Mouse (Mus musculus) naive thymus-derived CD4-positive, alpha-beta T cell, adult 2 months (primary cell): ENCODE measurements around the gene Lmo7.
A peak's percentile ranks its signal among the peaks of the same experiment; 100 is the strongest.

Source experiments
- DNase-seq: peaks from one replicate; pipeline ENCODE4 v3.0.0-alpha.2; 2011; ENCODE audit warnings: low read depth

Gene Lmo7

GRCm38 (mm10) chr14:101949114-101949513 lies 219.4 kb downstream of the Lmo7 start:
- peak; percentile 24 for DNase-seq

- no peak for DNase-seq
These were observed 221.3 kb downstream of the Lmo7 start for GRCm38 (mm10) chr14:101951107-101951506.

DNA sequence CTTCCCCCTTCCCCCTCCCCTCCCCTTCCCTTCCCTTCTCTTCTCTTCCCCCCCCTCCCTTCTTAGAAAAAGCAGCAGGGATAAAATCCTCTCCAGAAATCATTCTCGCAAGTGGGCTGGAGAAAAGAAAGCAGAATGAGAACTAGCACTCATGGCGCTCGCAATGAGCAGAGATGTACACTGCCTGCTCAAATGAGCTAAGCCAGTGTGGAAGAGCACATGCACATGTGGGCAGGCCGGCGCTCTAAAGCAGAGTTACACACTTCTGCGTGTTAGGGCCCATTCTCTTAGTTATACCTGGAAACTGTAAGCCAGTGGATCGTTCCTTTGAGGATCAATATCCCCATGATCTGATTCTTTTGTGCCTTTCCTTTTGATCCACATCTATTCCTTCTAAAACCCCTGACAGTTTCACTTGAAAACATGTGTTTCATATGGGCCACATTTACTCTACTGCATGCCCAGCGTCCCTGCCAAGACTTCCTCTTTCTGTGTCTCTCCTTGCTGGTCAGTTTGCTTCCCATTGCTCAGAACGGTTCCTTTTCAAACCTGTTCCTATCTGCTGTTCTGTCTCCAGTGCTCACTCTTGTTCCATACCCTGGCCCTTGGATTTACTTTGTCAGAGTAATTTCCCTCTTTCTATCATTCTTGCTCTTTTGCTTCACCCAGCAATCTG lies 224.2 kb downstream of the Lmo7 start:
- DNase-seq: no peak

DNA sequence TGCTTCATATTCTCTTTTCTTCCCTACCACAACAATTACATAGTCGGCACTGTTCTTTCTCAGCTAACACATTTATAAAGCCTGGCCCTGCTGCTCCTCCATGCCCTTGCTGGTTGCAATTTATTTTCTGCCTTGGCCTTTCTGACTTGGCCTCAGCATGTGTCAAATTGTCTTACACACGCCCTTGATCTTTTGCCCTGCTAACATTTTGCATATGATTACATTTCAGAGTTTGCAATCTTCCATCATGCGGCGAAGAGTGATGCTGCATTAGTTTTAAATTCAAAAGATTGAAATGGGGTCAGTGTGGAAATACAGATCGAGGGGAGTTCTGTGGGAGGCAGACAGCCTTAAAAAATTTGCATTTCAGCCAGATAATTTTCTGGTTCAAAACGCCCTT lies 234.6 kb downstream of the Lmo7 start:
- DNase-seq: no peak

GRCm38 (mm10) chr14:101964956-101965355 lies 235.2 kb downstream of the Lmo7 start:
- DNase-seq: no peak

- no peak for DNase-seq
These were observed 243.0 kb downstream of the Lmo7 start for GRCm38 (mm10) chr14:101972764-101973163.

DNA sequence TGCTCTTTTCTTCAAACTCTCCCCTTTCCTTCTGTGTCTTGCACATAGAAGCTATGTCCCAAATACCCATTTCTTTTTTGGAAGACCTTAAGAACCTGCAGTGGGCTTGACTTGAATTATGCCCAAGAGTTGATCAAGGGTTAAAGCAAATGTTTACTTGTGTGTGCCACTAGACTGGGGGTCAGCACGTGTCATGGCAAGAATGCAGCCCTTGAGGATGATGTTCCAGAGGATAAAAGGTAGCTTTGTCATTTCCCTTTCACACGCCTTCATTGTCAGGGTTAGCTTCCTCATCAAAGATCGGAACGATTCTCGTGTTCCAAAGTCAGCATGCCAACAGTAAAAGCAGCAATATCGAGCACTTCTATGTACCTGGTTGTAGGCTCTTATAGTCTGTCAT lies 243.4 kb downstream of the Lmo7 start:
- DNase-seq: no peak

DNA sequence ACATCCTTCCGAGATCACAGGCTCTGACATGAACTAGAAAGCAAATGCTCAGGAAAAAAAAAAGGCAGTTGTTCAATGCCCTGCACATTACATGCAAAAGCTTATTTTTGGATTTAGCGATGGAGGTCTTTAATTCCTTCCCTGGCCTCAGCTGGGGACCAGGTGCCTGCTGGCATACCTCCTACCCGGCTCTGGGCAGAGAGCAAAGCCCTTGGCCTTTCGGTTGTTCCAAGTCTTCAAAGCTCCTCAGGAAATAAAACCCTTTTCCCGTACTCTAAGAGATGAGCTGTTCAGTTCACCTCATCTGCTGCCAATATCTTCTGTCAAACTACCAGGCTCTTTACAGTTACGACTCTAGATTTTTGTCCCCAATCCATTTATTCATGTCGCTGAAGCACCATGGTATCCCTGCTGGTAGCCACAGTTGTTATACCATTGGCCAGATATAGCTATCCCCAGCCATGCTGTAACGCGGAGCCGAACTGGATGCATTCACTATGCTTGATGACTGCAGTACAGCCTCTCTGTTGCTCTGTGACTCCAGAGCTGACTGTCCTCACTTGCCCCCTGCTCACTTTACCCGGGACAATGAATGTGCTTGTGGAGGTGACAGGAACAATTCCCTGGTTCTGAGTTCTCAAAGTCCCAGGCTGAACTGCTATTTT lies 246.4 kb downstream of the Lmo7 start:
- no peak for DNase-seq
